Mouse (Mus musculus) lung, postnatal 10 days (tissue): ENCODE measurements around the gene Fezf1.

Experiments
- DNase-seq: peaks from one replicate; pipeline ENCODE4 v3.0.0; 2021

The Fezf1 gene

DNA sequence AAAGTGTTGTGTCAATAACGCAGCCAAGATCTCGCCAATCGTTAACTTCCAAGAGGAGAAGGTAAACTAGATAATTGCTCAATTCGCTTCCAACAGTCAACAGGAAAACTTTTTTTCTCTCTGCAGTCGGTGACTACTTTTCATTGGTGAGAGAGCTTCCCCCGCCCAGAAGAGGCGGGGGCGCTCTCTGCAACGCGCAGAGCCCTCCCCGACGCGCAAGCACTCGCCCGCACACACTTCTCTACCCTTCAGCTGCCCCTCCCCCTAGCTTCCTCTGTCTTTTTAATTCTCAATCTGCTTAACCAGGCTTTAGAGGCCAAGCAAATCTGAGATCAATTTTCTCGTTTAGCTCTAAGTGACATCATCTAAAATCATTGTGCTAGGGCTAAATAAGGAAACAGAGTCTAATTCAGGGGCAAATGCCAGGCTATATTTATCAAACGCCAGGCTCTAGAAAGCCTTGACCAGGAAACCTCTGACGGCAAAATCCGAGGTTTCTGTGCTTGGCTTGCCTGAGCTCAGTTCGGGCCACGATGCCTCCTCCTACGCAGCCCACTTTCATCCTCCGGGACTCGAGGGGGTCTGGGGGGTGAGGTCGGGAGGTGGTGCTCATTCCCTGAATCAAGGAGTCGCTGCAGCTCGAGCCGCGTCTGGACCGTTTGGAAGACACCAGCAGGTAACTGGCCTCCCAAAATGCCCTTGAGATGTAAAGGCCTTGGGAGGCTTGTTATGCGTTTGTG is at the start of gene Fezf1:
Gene Fezf1 (minus strand): TSS at position 50 of the 740 bp plus-strand sequence.
- DNase-seq = no peak

DNA sequence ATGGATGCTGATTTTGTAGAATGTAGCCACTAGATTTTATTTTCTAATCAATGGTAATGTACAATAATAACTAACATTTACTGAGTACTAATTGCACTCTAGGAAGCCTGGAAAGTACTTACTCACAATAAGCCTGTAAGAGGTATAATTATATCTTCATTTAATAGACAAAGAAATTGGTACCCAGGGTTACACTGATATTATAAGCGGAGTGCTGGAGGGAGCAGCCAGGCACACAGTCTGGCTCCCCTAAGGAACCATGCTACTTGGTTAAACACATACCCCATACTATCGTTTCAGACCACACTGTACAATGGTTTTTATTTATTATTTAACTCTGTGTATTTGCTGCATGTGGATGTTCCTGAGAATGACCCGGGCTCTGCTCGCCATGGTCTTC is 46.5 kb upstream of the Fezf1 start:
- no peak for DNase-seq

- no peak for DNase-seq
Measured at GRCm38 (mm10) chr6:23288752-23289151, 40.6 kb upstream of the Fezf1 start.

DNA sequence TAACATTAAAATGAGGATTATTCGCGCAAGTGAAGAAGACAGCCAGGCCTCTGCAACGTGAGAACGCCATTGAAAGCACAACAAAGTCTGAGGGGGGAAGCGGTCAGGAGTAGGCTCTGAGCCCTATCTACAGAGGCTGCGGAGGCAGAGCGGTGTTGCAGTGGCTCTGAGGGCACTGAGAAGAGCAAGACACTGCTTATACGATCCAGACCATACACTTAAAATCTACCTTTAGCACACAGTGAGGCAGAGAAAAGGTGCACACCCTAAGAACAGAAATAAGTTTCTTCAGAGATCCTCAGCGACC is 33.3 kb upstream of the Fezf1 start:
- DNase-seq = no peak

GRCm38 (mm10) chr6:23280811-23281513 is 32.8 kb upstream of the Fezf1 start:
- DNase-seq = no peak

DNA sequence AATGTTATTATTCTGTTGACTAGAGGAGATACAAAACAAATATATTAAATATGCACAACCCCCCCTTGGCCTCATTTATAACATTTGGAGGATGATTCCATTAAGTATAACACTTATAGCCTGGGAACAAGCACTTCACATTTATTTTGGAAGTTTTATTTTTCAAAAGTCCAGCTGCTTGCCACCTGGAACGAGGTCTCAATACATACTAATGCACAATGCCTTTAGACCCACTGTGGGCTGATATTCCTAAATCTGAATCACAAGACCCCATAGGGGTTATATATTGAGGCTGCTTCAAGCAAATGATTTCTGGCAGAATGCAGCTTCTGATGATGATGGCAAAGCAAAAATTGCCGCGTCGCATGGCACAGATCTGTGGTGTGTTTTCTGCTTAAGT is 25.3 kb upstream of the Fezf1 start:
- DNase-seq = no peak

- DNase-seq = no peak
Measured at GRCm38 (mm10) chr6:23272979-23273378, 24.8 kb upstream of the Fezf1 start.

GRCm38 (mm10) chr6:23272542-23272941 is 24.4 kb upstream of the Fezf1 start:
- no peak for DNase-seq

DNA sequence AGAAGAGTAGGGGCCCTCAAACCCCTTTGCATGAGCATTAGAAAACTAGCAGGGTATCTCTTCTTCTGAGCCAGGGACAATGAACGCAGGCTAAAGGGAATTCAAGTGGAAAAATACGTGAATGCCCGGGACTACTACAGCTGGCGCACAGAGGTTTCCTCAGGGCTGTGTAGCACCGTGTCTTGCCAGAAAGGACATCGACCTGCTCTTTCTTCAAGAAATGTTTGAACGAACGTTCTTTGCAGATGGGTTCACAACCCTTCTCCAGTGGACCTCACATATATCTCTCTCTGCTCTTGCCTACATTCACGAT is 12.5 kb upstream of the Fezf1 start:
- DNase-seq = no peak

DNA sequence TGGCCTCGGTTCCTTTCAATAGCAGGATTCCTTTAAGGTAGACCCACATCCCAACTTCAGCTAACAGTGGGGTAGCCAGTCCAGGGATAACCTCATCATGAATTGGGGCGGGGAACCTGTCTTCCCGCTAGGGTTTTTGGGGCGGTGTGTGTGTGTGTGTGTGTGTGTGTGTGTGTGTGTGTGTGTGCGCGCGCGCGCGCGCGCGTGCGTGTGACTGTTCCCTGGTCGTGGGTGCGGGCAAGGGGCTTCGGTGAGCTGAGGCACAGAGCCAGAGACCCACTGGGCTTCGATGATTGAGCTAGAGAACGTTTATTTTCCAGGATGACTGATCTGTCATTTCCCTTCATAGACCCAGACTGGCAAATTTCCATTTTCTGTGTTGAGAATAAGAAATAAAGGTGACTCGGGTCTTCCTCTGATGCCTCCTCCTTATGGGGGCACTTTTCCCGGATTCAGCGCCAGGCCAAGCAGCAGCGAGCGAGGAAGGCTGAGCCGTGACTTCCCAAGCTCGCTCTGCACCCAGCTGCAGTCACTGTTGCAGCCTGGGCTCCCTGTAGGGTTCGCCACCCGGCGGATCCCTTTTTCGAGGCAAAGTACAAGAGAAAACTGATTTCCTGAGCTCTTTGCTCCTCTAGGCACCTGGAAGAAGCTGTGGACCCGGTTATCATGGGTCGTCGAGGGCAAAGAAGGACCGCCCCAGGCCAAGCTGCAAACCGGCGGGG is 12.0 kb upstream of the Fezf1 start:
- DNase-seq = no peak

DNA sequence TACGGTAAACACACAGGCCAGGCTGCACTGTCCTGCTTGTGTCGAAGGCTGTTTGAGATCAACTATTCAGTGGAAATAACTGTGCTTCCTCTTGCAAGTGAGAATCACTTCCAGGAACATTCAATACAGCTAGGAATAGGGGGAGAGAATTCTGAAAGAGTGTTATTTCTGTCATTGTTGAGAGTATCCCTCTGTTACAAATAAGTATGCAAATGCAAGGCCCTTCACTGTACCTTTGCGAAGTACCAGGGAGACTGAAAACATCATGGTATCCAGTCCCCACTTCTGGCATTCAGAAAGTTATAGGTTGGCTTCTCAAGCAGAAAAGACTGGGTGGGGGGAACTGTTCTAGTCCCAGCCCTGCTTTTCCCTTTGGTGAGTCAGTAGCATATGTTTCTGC is 9.8 kb upstream of the Fezf1 start:
- DNase-seq = no peak

DNA sequence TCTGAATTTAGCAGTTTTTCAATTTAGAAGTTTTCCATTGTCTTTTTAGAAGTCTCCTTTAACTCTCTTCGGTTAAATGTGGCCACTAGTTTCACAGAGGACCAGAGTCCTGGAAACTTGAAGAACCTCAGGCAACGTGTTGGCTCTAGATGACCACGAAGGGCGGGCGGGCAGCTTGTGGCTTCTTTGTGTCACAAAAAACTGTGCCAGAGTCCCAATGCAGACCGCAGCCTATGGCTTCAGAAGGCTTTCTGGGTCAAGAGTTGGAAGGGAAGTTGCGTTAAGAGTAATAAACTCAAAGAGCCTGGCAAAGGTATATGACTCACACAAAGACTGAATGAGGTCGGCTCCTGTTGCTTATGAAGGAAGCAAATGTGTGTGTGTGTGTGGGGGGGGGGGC is 7.0 kb upstream of the Fezf1 start:
- DNase-seq = no peak

DNA sequence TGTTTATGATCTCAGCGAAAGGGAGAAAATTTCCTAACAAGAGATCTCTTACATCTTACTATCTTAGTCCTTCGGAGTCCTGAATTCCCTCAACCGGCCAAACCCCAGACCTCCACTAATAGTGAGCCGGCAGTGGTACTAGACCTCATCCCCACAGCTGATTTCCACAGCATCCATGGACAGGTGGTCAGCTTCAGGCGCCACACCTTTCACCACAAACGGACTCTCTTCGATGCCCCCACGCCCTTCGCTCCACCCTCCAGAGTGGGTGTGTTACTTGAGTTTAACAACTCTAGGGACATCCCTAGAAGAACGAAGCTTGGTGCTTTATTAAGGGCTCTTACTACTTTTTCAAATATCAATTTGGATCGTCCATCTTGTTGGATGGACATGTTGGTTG is 6.5 kb upstream of the Fezf1 start:
- no peak for DNase-seq

DNA sequence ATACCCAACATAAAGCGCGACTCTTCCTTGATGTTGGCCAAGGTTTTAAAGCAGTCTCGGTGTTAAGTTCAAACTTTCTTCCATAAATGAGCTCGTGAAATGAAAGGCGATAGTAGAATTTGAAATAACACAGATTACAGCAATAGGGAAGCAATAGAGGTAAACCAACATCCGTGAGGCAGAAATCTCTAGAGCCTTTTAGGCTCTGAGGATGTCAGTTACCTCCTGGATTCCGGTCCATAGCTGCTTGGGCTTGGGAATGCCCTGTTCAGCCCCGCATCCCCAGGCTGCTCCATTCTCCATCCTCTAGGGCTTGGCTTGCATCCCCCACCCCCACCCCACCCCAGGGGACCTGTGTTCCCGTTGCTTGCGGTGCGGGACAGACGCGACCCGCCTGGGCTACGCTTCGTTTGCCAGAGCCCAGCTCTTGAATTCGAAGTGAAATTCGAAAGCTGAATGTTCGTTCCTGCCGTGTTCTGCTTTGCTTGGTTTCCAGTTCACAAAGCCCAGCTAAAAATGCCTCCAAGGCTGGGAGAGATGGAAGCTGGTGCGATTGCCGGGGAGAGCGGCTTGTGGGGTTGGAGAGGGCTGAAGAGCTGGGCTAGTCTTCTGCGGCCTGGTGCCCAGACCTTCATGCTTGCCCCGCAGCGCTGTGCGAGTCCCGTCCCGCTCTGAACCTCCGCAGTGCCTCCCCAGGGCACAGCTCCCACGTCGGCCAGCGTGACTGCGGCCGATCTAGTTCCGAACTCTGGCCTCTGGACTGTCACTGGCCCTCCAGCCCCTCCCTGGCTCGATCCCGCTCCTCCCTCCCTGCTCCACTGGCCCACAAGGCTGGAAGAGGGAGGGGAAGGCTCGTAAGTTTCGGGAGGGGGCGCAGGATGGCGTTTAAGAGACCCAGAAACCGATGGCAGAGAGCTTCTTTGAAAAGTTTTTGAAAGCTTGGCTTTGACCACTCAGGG is 5.5 kb upstream of the Fezf1 start:
- no peak for DNase-seq

DNA sequence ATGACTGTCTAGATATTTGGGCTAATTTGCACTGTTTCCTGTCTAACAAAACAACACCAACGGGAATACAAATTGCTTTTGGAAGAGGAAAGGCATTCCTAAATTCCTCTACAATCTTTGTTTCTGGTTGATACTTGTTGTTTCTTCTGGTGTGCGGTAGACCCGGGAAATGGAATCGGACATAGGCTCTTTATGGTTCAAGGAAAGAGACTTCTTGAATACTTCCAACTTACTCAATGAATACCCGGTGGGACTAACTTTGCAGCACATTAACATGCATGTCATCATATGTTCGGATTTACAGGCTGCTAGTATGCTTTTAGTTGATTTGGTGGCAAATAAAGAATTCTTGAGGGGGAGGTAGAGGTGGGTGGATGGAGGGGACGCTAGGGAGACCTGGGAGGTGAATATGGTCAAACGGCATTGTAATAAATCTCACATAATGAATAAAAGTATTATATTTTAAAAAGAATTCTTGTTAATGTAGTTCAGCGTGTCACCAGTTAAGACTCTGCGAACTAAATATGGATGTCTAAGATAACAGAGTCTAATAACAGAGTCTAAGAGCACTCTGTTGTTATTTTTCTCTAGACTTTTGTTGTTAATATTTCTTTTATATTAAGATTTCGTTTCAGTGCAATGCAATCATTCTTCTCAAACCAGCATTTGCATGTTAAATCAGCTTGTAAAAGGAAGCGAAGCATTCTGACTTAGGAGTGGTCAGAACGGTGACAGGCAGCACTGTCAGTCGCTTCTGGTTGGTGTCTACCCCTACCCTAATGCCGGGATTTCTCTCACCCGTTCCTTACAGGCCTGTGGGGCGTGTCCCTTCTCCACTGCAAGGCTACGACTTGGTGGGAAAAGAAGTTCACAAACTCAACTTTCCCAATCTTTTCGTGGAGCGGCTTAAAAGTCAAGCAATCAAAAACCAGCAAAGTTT is 4.3 kb upstream of the Fezf1 start:
- no peak for DNase-seq

DNA sequence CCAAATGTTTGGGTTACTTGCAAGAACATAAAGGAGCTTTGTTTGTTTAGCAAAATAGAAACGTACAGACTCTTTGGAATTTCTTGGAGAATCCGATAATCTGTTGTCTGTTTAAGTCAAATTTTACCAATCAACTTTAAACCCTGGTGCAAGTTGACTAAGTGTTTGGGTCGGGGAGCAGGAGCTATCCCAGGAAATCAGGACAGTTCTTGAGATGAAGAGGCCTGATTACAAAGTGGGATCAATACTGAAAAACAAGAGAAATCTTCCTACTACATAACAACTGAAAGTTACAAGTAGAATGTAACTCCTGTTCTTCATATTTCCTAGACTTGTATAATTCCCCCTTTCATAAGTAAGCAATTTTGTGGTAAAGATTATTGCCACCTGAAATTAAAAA is 3.3 kb upstream of the Fezf1 start:
- DNase-seq = no peak

DNA sequence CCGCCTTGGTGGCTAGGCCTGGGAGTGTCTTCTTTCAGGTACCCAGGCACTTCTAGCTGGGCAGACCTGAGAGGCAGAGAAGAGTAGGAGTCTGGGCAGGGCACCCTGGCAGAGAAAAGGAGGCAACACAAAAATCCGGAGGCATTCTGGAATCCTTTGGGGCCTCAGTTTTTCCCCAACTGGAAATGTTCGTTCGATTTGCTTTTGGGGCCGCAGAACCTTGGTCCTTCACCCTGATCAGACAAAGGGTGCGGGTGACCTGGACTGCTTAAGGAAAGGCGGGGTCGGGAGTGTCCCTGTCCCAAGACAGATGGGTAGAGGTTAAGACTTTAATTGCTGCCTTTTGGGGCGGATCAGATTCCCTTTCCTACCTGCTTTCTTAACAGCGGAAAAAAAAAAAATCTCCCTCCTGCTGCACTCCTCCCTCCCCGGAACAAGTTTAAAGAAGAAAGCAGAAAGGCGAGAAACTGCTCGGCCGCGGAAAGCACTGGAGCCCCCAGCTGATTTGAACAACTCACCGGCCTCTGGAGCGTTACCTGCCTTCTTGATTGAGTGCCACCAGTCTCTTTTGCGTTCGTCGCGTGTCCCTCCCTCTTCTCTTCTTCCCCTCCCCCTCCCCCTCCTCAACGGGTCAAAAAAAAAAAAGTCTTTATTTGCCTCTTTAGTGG is 2.3 kb upstream of the Fezf1 start:
- DNase-seq = no peak

GRCm38 (mm10) chr6:23249616-23250287 is 1.6 kb upstream of the Fezf1 start:
- DNase-seq = no peak

GRCm38 (mm10) chr6:23249053-23249401 is 865 bp upstream of the Fezf1 start:
- DNase-seq = no peak

GRCm38 (mm10) chr6:23247512-23248312 is 450 bp downstream of the Fezf1 start:
- DNase-seq = no peak
